Mouse (Mus musculus) erythroblast, embryonic 14.5 days (primary cell): ENCODE data around the gene Atp6v0a4.

Source experiments
- GATA1 ChIP-seq: IDR thresholded peaks from 2 replicates; pipeline ENCODE4 v1.6.1; 2012; ENCODE audit warnings: low read length, inconsistent platforms, mixed read lengths
- TAL1 ChIP-seq: IDR thresholded peaks from 3 replicates; pipeline ENCODE4 v1.6.1; 2012; ENCODE audit warnings: low read length, inconsistent platforms, mixed read lengths

- TF ChIP-seq GATA1 = no peak
- TF ChIP-seq TAL1 = no peak
Observed at GRCm38 (mm10) chr6:38012829-38013228, 111.6 kb downstream of the Atp6v0a4 start.
